Mouse (Mus musculus): ENCODE measurements at regions not wholly inside any gene's neighbourhood (a gene's known extent, or its start where the extent isn't known, plus 50 kb on each side); places are given as distances from the start of the nearest gene placed in this dataset.
"Not testable (repeated sequence)": the region's sequence is repeated elsewhere in the genome, so short reads cannot be mapped to it uniquely, and the experiment has no call there.

- not testable (repeated sequence) for ATAC-seq (ENCODE audit: low FRiP score, low read depth); H3K36me3 ChIP-seq; H3K4me2 ChIP-seq (replicated peaks); H3K9ac ChIP-seq; H3K4me3 ChIP-seq; H3K4me1 ChIP-seq; H3K27me3 ChIP-seq; H3K27ac ChIP-seq; H3K9me3 ChIP-seq
- no CpG with 5 or more reads among the region's 3 CpGs for WGBS
Observed at GRCm38 (mm10) chr4:3497392-3497791, 312.2 kb upstream of the Vmn1r3 start.

GRCm38 (mm10) chr4:3495987-3496386, 310.8 kb upstream of the Vmn1r3 start:
- not testable (repeated sequence) for H3K4me2 ChIP-seq (replicated peaks); H3K9me3 ChIP-seq; ATAC-seq (ENCODE audit: low FRiP score, low read depth); H3K27ac ChIP-seq; H3K4me1 ChIP-seq; H3K36me3 ChIP-seq; H3K4me3 ChIP-seq; H3K9ac ChIP-seq; H3K27me3 ChIP-seq
- WGBS: 75% methylated on average over 1 of the region's 1 CpGs

GRCm38 (mm10) chr4:3494123-3494681, 309.0 kb upstream of the Vmn1r3 start:
- H3K4me1 ChIP-seq; ATAC-seq (ENCODE audit: low FRiP score, low read depth); H3K27ac ChIP-seq; H3K9ac ChIP-seq; H3K36me3 ChIP-seq; H3K9me3 ChIP-seq; H3K4me3 ChIP-seq; H3K4me2 ChIP-seq (replicated peaks); H3K27me3 ChIP-seq: not testable (repeated sequence)
- WGBS: no CpG with 5 or more reads among the region's 5 CpGs

- not testable (repeated sequence) for ATAC-seq (ENCODE audit: low FRiP score, low read depth); H3K36me3 ChIP-seq; H3K4me2 ChIP-seq (replicated peaks); H3K9ac ChIP-seq; H3K4me3 ChIP-seq; H3K27me3 ChIP-seq; H3K4me1 ChIP-seq; H3K27ac ChIP-seq
- no CpG with 5 or more reads among the region's 5 CpGs for WGBS
- peaks cover 13% of the 10 kb centered on the region for H3K9me3 ChIP-seq
Observed at GRCm38 (mm10) chr4:3490901-3491300, 305.7 kb upstream of the Vmn1r3 start.

GRCm38 (mm10) chr4:3482092-3482491, 296.9 kb upstream of the Vmn1r3 start:
- no peak for ATAC-seq (ENCODE audit: low FRiP score, low read depth)
- 80% methylated on average over 2 of the region's 2 CpGs for WGBS
- Histone ChIP-seq H3K36me3 (no peaks in the 10 kb centered on the region), H3K27me3 (no peaks in the 10 kb centered on the region), H3K9ac (no peak overlapping the region), H3K27ac (no peak overlapping the region), H3K9me3 (peaks cover 15% of the 10 kb centered on the region), H3K4me3 (no peak overlapping the region), H3K4me2 (replicated peaks) (no peak overlapping the region), H3K4me1 (no peaks in the 10 kb centered on the region)

- no peak for ATAC-seq (ENCODE audit: low FRiP score, low read depth)
- Histone ChIP-seq H3K9me3 (peaks cover 16% of the 10 kb centered on the region), H3K27ac (no peak overlapping the region), H3K4me2 (replicated peaks) (no peak overlapping the region), H3K4me3 (no peak overlapping the region), H3K36me3 (no peaks in the 10 kb centered on the region), H3K27me3 (no peaks in the 10 kb centered on the region), H3K9ac (no peak overlapping the region), H3K4me1 (no peaks in the 10 kb centered on the region)
- 91% methylated on average over 12 of the region's 12 CpGs for WGBS
Observed at GRCm38 (mm10) chr4:3456773-3457172, 271.6 kb upstream of the Vmn1r3 start.

GRCm38 (mm10) chr4:3437380-3437779, 252.2 kb upstream of the Vmn1r3 start:
- not testable (repeated sequence) for H3K36me3 ChIP-seq; H3K27me3 ChIP-seq; H3K27ac ChIP-seq; H3K4me3 ChIP-seq; H3K9ac ChIP-seq; H3K4me2 ChIP-seq (replicated peaks); ATAC-seq (ENCODE audit: low FRiP score, low read depth); H3K4me1 ChIP-seq
- 88% methylated on average over 2 of the region's 2 CpGs for WGBS
- peaks cover 10% of the 10 kb centered on the region; the same call in 1 of the 2 replicates for H3K9me3 ChIP-seq

GRCm38 (mm10) chr4:3427968-3428367, 242.8 kb upstream of the Vmn1r3 start:
- Histone ChIP-seq H3K9me3 (0 out of 2 replicates have a peak, but pooled peaks cover 5% of the 10 kb centered on the region), H3K4me2 (replicated peaks) (no peak overlapping the region), H3K27me3 (no peaks in the 10 kb centered on the region), H3K9ac (no peak overlapping the region), H3K4me3 (no peak overlapping the region), H3K36me3 (no peaks in the 10 kb centered on the region), H3K27ac (no peak overlapping the region), H3K4me1 (no peaks in the 10 kb centered on the region)
- no peak for ATAC-seq (ENCODE audit: low FRiP score, low read depth)
- WGBS: 50% methylated on average over 3 of the region's 3 CpGs

GRCm38 (mm10) chr4:3419920-3420499, 234.9 kb upstream of the Vmn1r3 start:
- H3K9ac ChIP-seq: no peak overlapping the region
- no peaks in the 10 kb centered on the region for H3K36me3 ChIP-seq
- WGBS: 40% methylated on average over 3 of the region's 3 CpGs
- H3K27ac ChIP-seq: no peak overlapping the region
- H3K9me3 ChIP-seq: 0 out of 2 replicates have a peak, but pooled peaks cover 5% of the 10 kb centered on the region
- no peaks in the 10 kb centered on the region for H3K27me3 ChIP-seq
- H3K4me2 ChIP-seq (replicated peaks): no peak overlapping the region
- ATAC-seq (ENCODE audit: low FRiP score, low read depth): 0 out of 2 replicates have a peak, but pooled peaks have one; percentile 15
- H3K4me3 ChIP-seq: no peak overlapping the region
- no peaks in the 10 kb centered on the region for H3K4me1 ChIP-seq

GRCm38 (mm10) chr4:3416670-3417069, 231.5 kb upstream of the Vmn1r3 start:
- Histone ChIP-seq H3K4me2 (replicated peaks) (no peak overlapping the region), H3K27ac (no peak overlapping the region), H3K4me3 (no peak overlapping the region), H3K27me3 (no peaks in the 10 kb centered on the region), H3K36me3 (no peaks in the 10 kb centered on the region), H3K4me1 (peaks cover 10% of the 10 kb centered on the region; the same call in 1 of the 2 replicates), H3K9me3 (no peaks in the 10 kb centered on the region), H3K9ac (no peak overlapping the region)
- no peak for ATAC-seq (ENCODE audit: low FRiP score, low read depth)
- 79% methylated on average over 5 of the region's 5 CpGs for WGBS

GRCm38 (mm10) chr4:3414442-3415022, 229.4 kb upstream of the Vmn1r3 start:
- not testable (repeated sequence) for H3K4me2 ChIP-seq (replicated peaks); H3K4me3 ChIP-seq; H3K9me3 ChIP-seq; H3K4me1 ChIP-seq; H3K9ac ChIP-seq; H3K36me3 ChIP-seq; H3K27me3 ChIP-seq
- WGBS: 19% methylated on average over 1 of the region's 1 CpGs
- peak overlapping the region; percentile 69; the same call in 1 of the 2 replicates for H3K27ac ChIP-seq
- peak; percentile 90 for ATAC-seq (ENCODE audit: low FRiP score, low read depth)

- no peaks in the 10 kb centered on the region for H3K27me3 ChIP-seq
- no peak overlapping the region for H3K4me3 ChIP-seq
- no peak overlapping the region for H3K9ac ChIP-seq
- 35% methylated on average over 15 of the region's 15 CpGs for WGBS
- peak overlapping the region; percentile 69 for H3K27ac ChIP-seq
- ATAC-seq (ENCODE audit: low FRiP score, low read depth): peak; percentile 38
- no peaks in the 10 kb centered on the region for H3K9me3 ChIP-seq
- H3K4me1 ChIP-seq: peaks cover 10% of the 10 kb centered on the region; the same call in 1 of the 2 replicates
- H3K4me2 ChIP-seq (replicated peaks): no peak overlapping the region
- no peaks in the 10 kb centered on the region for H3K36me3 ChIP-seq
Observed at GRCm38 (mm10) chr4:3413493-3414441, 228.6 kb upstream of the Vmn1r3 start.
